Mouse (Mus musculus) forebrain, postnatal 0 days (tissue): ENCODE measurements around the gene Inpp4b. TPM values are rescaled to one million over a fixed set of nuclear protein-coding genes. Genes with fewer than 3 reads are reported as not detected.

ENCODE experiments used
- ATAC-seq: fragments of 200-750 bp; cut with Nextera tagmentation; 2 replicates; pipeline ENCODE4 v1.8.0; 2017; ENCODE audit warnings: mild to moderate bottlenecking, moderate library complexity
- DNase-seq: peaks from one replicate; pipeline ENCODE4 v3.0.0-alpha.2; 2015
- H3K27ac ChIP-seq: fragments of 300-500 bp; sonication (generic); 2 replicates; pipeline ENCODE4 v1.5.1; 2014; ENCODE audit warnings: low read depth, mild to moderate bottlenecking, antibody characterized with exemption, low read length, moderate library complexity, mixed read lengths
- H3K27me3 ChIP-seq: fragments of 300-500 bp; sonication (generic); 2 replicates; pipeline ENCODE4 v1.6.1; 2014; ENCODE audit warnings: mild to moderate bottlenecking, low read length, mixed read lengths; ENCODE audit not compliant: insufficient read depth
- H3K36me3 ChIP-seq: fragments of 300-500 bp; sonication (generic); 2 replicates; pipeline ENCODE4 v1.6.1; 2014; ENCODE audit warnings: mild to moderate bottlenecking, moderate library complexity; ENCODE audit not compliant: insufficient read depth
- H3K4me1 ChIP-seq: fragments of 300-500 bp; sonication (generic); 2 replicates; pipeline ENCODE4 v1.6.1; 2014; ENCODE audit warnings: antibody characterized with exemption; ENCODE audit not compliant: insufficient read depth
- H3K4me2 ChIP-seq: fragments of 300-500 bp; sonication (generic); 2 replicates; pipeline ENCODE4 v1.6.1; 2014; ENCODE audit warnings: low read depth, mild to moderate bottlenecking, moderate library complexity
- H3K4me3 ChIP-seq: fragments of 300-500 bp; sonication (generic); 2 replicates; pipeline ENCODE4 v1.5.1; 2014; ENCODE audit warnings: low read depth, low read length, mixed read lengths
- H3K9ac ChIP-seq: fragments of 300-500 bp; sonication (generic); 2 replicates; pipeline ENCODE4 v1.6.1; 2014; ENCODE audit warnings: mild to moderate bottlenecking
- H3K9me3 ChIP-seq: fragments of 300-500 bp; sonication (generic); 2 replicates; pipeline ENCODE4 v1.6.1; 2016; ENCODE audit warnings: low read length
- CTCF ChIP-seq: sonication (generic); IDR thresholded peaks from 2 replicates; pipeline ENCODE4 v1.5.1; 2016; ENCODE audit warnings: antibody characterized with exemption, control low read depth, low read depth
- WGBS: fragments of 180-500 bp; shearing (Covaris S2); extraction: QIAGEN DNeasy Blood & Tissue Kit; methylation state at CpG from one replicate; pipeline ENCODE4 v1.1.7; 2014; 5-methylcytosine and 5-hydroxymethylcytosine counted together
- polyA plus RNA-seq: library from polyadenylated mRNA; unstranded; fragments of >200 nt; fragmentation: Nextera tagmentation; extraction: Ambion mirVana; gene quantifications from 2 replicates; pipeline ENCODE4 v1.2.1, GENCODE M21; 2015
- total RNA-seq: library from RNA; depleted of rRNA; stranded (reverse); fragments of >200 nt; gene quantifications from 2 replicates; pipeline ENCODE4 v1.2.3, GENCODE M21; 2014

Inpp4b gene
- total and polyA plus RNA-seq, 2 experiments from 2014 or later: 6.7 to 10.6 TPM

DNA sequence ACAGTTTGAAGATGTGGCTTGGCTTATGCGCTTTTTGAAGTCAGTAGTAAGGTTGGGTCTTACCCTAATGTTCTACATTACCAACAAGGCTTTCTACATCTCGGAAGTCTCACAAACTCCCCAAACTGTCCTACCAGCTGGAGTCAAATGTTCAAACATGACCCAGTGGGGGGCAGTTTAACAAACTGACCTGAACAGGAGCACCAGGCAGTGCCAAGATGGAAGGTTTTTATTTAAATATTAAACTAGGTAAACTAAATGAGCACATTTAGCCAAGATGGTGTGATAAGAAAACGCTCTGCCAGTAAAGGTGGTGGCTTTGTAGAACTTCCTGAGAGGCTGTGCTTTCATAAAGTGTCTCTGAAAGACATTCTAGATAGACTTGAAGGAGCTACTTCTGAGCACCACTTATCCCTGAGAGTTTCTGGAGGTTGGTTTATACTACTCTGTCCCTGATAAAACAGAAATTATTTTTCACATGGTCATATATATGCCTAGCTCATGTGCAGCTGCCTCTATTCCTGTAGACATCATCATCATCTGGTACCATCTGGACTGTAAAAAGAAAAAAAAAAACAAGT, 251.9 kb downstream of the Inpp4b start:
- H3K27ac ChIP-seq: no peak overlapping the region
- no peaks in the 10 kb centered on the region for H3K9me3 ChIP-seq
- DNase-seq (no peak), ATAC-seq (no peak)
- H3K4me1 ChIP-seq: no peaks in the 10 kb centered on the region
- H3K4me2 ChIP-seq: no peak overlapping the region
- TF ChIP-seq CTCF: no peak
- 93% methylated on average over 3 of the region's 3 CpGs for WGBS
- H3K9ac ChIP-seq: no peak overlapping the region
- H3K36me3 ChIP-seq: no peaks in the 10 kb centered on the region
- no peak overlapping the region for H3K4me3 ChIP-seq
- H3K27me3 ChIP-seq: no peaks in the 10 kb centered on the region

DNA sequence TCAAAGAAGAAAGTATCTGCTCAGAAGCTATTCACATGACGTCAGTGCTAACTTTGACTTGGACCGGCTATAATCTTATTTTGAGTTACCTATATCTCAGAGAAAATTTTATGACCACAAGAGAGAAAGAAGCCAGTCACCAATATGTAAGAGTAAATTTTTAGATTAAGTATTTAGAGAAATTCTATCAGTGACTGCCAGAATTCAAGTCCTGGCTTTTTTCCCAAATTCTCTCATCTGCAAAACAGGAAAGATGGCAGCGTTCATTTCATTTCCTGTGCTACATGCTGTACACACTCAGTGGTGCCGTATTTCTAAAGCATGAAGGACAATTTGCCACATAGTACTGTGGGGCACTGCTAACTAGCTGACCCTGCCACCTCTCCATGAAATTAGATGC, 256.9 kb downstream of the Inpp4b start:
- WGBS: 72% methylated on average over 4 of the region's 4 CpGs
- TF ChIP-seq CTCF: no peak
- ATAC-seq (no peak), DNase-seq (no peak)
- no peak overlapping the region for H3K4me2 ChIP-seq
- no peak overlapping the region for H3K9ac ChIP-seq
- H3K4me3 ChIP-seq: no peak overlapping the region
- no peaks in the 10 kb centered on the region for H3K9me3 ChIP-seq
- H3K4me1 ChIP-seq: no peaks in the 10 kb centered on the region
- no peaks in the 10 kb centered on the region for H3K27me3 ChIP-seq
- H3K27ac ChIP-seq: no peak overlapping the region
- H3K36me3 ChIP-seq: no peaks in the 10 kb centered on the region

DNA sequence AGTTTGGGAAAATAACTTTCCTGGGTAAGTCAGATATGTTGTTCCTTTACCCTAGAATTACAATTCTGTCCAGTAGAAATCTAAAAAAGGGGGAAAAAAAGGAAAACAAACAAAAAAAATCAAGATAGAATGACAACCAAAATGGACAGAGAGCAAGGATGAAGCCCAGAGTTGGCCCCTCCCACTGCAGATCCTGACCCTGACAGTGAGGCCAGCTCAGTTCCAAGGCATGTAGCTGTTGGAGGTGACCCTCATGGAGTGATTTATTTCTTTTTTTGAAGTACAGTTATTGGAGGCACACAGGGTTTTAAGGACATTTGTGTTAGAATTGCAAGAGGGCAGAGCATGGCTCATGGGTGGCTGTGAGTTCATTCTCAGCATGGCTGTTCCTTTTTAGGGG, 258.8 kb downstream of the Inpp4b start:
- no peak overlapping the region for H3K4me3 ChIP-seq
- H3K27me3 ChIP-seq: no peaks in the 10 kb centered on the region
- H3K27ac ChIP-seq: no peak overlapping the region
- H3K9me3 ChIP-seq: no peaks in the 10 kb centered on the region
- no peak for TF ChIP-seq CTCF
- no peaks in the 10 kb centered on the region for H3K4me1 ChIP-seq
- no peaks in the 10 kb centered on the region for H3K36me3 ChIP-seq
- no peak for DNase-seq
- no peak overlapping the region for H3K9ac ChIP-seq
- no peak overlapping the region for H3K4me2 ChIP-seq
- no peak for ATAC-seq

DNA sequence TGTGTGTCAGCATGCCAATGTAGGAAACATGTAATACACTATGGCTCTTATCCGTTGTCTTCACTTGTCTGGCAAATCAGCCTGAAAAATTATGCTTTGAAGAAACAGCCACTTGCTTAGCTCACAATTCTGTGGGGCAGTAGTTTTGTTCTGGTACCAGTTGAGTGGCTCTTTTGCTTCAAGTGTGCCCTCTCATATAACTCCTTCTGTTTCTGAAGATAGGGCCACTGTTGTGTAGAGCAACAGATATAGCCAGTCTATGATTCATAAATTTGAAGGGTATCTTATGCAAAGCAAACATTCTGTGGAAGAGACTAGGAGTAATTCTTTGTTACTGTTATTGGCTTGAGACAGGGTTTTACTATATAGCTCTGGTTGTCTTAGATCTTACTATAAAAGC, 265.7 kb downstream of the Inpp4b start:
- H3K9ac ChIP-seq: no peak overlapping the region
- H3K27me3 ChIP-seq: no peaks in the 10 kb centered on the region
- H3K4me2 ChIP-seq: no peak overlapping the region
- H3K4me1 ChIP-seq: no peaks in the 10 kb centered on the region
- H3K9me3 ChIP-seq: no peaks in the 10 kb centered on the region
- ATAC-seq (no peak), DNase-seq (no peak)
- no peaks in the 10 kb centered on the region for H3K36me3 ChIP-seq
- H3K4me3 ChIP-seq: no peak overlapping the region
- TF ChIP-seq CTCF: no peak
- 88% methylated on average over 1 of the region's 1 CpGs for whole genome bisulfite sequencing
- H3K27ac ChIP-seq: no peak overlapping the region

DNA sequence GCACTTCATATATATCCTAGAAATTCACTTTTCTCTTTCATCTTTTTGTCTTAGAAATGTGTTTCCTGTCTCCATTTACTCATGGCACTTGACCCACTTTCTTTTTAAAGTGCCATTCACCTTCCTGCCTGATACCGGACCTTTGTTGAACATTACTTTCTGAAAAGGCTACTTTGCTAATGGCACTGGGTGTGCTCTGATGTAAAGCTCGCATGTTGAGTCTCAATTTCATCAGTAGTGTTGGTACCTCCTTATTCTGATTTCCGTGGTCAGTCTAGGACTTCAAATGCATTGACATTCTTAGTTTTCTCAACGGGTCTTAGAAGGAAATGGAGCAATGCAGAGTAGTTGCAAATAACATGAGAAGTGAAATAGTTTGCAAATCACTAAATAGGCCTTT, 266.7 kb downstream of the Inpp4b start:
- no peaks in the 10 kb centered on the region for H3K27me3 ChIP-seq
- no peak for TF ChIP-seq CTCF
- ATAC-seq (no peak), DNase-seq (no peak)
- no peaks in the 10 kb centered on the region for H3K9me3 ChIP-seq
- no peaks in the 10 kb centered on the region for H3K4me1 ChIP-seq
- no peak overlapping the region for H3K27ac ChIP-seq
- WGBS: 79% methylated on average over 4 of the region's 4 CpGs
- H3K4me3 ChIP-seq: no peak overlapping the region
- H3K4me2 ChIP-seq: no peak overlapping the region
- no peak overlapping the region for H3K9ac ChIP-seq
- no peaks in the 10 kb centered on the region for H3K36me3 ChIP-seq

DNA sequence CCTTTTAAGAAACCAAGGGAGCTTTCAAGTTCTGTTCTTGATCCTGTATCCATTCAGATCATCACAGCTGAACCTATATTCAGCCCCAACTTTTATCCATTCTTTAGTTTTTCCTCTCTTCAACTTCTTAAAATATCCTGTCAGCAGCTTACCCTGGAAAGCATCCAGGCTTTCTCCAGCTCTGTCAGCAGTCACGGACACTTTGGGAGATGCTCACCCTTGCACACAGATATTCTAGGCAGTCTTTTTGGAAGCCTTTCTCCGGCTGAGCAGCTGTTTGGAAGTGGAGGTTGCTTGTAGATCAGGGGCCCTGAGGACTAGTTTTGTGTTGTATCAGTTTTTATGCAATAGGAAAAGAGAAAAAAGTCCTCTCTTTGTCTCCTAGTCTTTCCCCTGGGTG, 270.3 kb downstream of the Inpp4b start:
- Histone ChIP-seq H3K27ac (no peak overlapping the region), H3K27me3 (no peaks in the 10 kb centered on the region), H3K9ac (no peak overlapping the region), H3K4me3 (no peak overlapping the region), H3K9me3 (no peaks in the 10 kb centered on the region), H3K36me3 (no peaks in the 10 kb centered on the region), H3K4me1 (no peaks in the 10 kb centered on the region), H3K4me2 (no peak overlapping the region)
- 53% methylated on average over 2 of the region's 2 CpGs for WGBS
- no peak for DNase-seq
- TF ChIP-seq CTCF: no peak
- ATAC-seq: no peak

DNA sequence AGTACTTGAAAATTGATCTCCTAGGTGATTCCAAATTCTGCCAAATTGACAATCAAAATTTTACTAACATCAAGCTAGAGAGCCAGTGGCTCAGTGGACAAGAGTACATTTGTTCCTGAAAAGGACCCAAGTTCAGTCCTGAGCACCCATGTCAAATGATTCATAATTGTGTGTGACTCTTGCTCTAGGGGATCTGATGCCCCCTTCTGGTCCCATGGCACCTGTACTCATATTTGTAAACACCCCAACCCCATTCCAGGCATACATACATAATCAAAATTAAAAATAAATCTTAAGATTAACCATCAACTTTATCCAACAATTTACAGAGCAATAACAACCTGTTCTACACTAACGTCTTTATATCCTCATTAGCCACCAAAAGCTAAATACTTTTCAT, 271.8 kb downstream of the Inpp4b start:
- Histone ChIP-seq H3K4me2 (no peak overlapping the region), H3K27ac (no peak overlapping the region), H3K27me3 (no peaks in the 10 kb centered on the region), H3K4me1 (no peaks in the 10 kb centered on the region), H3K36me3 (no peaks in the 10 kb centered on the region), H3K9ac (no peak overlapping the region), H3K4me3 (no peak overlapping the region), H3K9me3 (no peaks in the 10 kb centered on the region)
- ATAC-seq (no peak), DNase-seq (no peak)
- TF ChIP-seq CTCF: no peak
- WGBS: 88% methylated on average over 1 of the region's 1 CpGs

DNA sequence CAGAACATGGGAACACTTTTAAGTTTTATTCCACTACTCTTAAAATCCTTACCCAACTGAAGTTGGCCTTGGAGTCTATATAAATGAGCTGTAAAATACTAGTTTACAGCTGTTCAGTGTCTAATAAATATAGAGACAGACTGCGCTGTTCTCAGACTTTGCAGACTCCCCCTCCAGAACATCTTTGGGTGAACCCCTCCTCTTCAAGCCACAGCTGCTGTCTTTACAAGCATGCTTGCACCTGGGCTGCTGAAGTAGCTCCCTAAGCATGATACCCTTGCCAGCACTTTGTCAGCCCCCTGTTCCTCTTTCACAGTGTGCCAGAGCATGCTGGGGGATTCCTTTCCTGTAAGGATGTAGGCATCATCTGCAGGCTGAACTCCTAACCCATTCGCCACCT, 272.2 kb downstream of the Inpp4b start:
- ATAC-seq: peak; percentile 45
- no peak overlapping the region for H3K9ac ChIP-seq
- H3K36me3 ChIP-seq: no peaks in the 10 kb centered on the region
- H3K9me3 ChIP-seq: no peaks in the 10 kb centered on the region
- H3K4me3 ChIP-seq: no peak overlapping the region
- no peak overlapping the region for H3K27ac ChIP-seq
- H3K4me2 ChIP-seq: no peak overlapping the region
- no peaks in the 10 kb centered on the region for H3K4me1 ChIP-seq
- no peaks in the 10 kb centered on the region for H3K27me3 ChIP-seq
- no peak for TF ChIP-seq CTCF
- no peak for DNase-seq
- WGBS: 83% methylated on average over 2 of the region's 2 CpGs
